Mouse (Mus musculus) megakaryocyte, embryonic 14.5 days (primary cell): ENCODE data around the gene Mmp2.
"Not testable (repeated sequence)": the region's sequence is repeated elsewhere in the genome, so short reads cannot be mapped to it uniquely, and the experiment has no call there.

ENCODE experiments used
- FLI1 ChIP-seq: IDR thresholded peaks from 2 replicates; pipeline ENCODE4 v1.6.1; 2012; ENCODE audit warnings: low read length, inconsistent platforms, mixed read lengths
- GATA1 ChIP-seq: IDR thresholded peaks from 3 replicates; pipeline ENCODE4 v1.6.1; 2012; ENCODE audit warnings: mixed read lengths, low read length, inconsistent platforms, borderline replicate concordance

- not testable (repeated sequence) for TF ChIP-seq GATA1, FLI1
Measured at GRCm38 (mm10) chr8:92791999-92792398, 35.1 kb upstream of the Mmp2 start.
